Mouse (Mus musculus): ENCODE measurements at regions not wholly inside any gene's neighbourhood (a gene's known extent, or its start where the extent isn't known, plus 50 kb on each side); places are given as distances from the start of the nearest gene placed in this dataset.

GRCm38 (mm10) chr6:84514623-84515022 lies 79.1 kb downstream of the Cyp26b1 start:
- DNase-seq, result peak; percentile 15

GRCm38 (mm10) chr6:84508598-84508997 lies 85.1 kb downstream of the Cyp26b1 start:
- no peak for DNase-seq

GRCm38 (mm10) chr6:84506675-84507074 lies 87.0 kb downstream of the Cyp26b1 start:
- no peak for DNase-seq

- no peak for DNase-seq
Observed at GRCm38 (mm10) chr6:84500255-84500886, 93.3 kb downstream of the Cyp26b1 start.

- DNase-seq, result no peak
Observed at GRCm38 (mm10) chr6:84498076-84498475, 95.6 kb downstream of the Cyp26b1 start.

- DNase-seq, result no peak
Observed at GRCm38 (mm10) chr6:84493676-84494075, 100.0 kb downstream of the Cyp26b1 start.

GRCm38 (mm10) chr6:84493169-84493568 lies 100.5 kb downstream of the Cyp26b1 start:
- no peak for DNase-seq

GRCm38 (mm10) chr6:84492594-84492993 lies 101.1 kb downstream of the Cyp26b1 start:
- no peak for DNase-seq

- no peak for DNase-seq
Observed at GRCm38 (mm10) chr6:84491106-84491505, 102.6 kb downstream of the Cyp26b1 start.

GRCm38 (mm10) chr6:84481205-84481604 lies 112.5 kb downstream of the Cyp26b1 start:
- no peak for DNase-seq

- DNase-seq, result no peak
Observed at GRCm38 (mm10) chr6:84477072-84477471, 116.6 kb downstream of the Cyp26b1 start.

- DNase-seq, result no peak
Observed at GRCm38 (mm10) chr6:84476466-84476865, 117.2 kb downstream of the Cyp26b1 start.

- no peak for DNase-seq
Observed at GRCm38 (mm10) chr6:84474835-84475234, 118.9 kb downstream of the Cyp26b1 start.

- DNase-seq, result no peak
Observed at GRCm38 (mm10) chr6:84473171-84473570, 120.5 kb downstream of the Cyp26b1 start.

GRCm38 (mm10) chr6:84472287-84472686 lies 121.4 kb downstream of the Cyp26b1 start:
- DNase-seq, result no peak

GRCm38 (mm10) chr6:84467319-84467718 lies 126.4 kb downstream of the Cyp26b1 start:
- DNase-seq, result no peak

GRCm38 (mm10) chr6:84466223-84466622 lies 127.5 kb downstream of the Cyp26b1 start:
- DNase-seq, result no peak

GRCm38 (mm10) chr6:84465596-84465995 lies 128.1 kb downstream of the Cyp26b1 start:
- DNase-seq, result no peak

GRCm38 (mm10) chr6:84463592-84464367 lies 129.9 kb downstream of the Cyp26b1 start:
- DNase-seq, result no peak

- DNase-seq, result no peak
Observed at GRCm38 (mm10) chr6:84456803-84457202, 136.9 kb downstream of the Cyp26b1 start.

- DNase-seq, result no peak
Observed at GRCm38 (mm10) chr6:84445093-84445492, 148.6 kb downstream of the Cyp26b1 start.

GRCm38 (mm10) chr6:84442667-84443066 lies 151.0 kb downstream of the Cyp26b1 start:
- no peak for DNase-seq

- DNase-seq, result no peak
Observed at GRCm38 (mm10) chr6:84441721-84442480, 151.8 kb downstream of the Cyp26b1 start.
